Mouse (Mus musculus): Measurements from ENCODE around the gene Naip6.
"Not testable (repeated sequence)": the region's sequence is repeated elsewhere in the genome, so short reads cannot be mapped to it uniquely, and the experiment has no call there.

- not testable (repeated sequence) for TF ChIP-seq TAL1 (conservative IDR thresholded peaks at IDR 0.05; ENCODE audit: low read depth, low read length); CTCF (IDR thresholded peaks at IDR 0.05; ENCODE audit: low read depth, low read length)
Measured at GRCm38 (mm10) chr13:100246223-100246622, 71.3 kb downstream of the Naip6 start, which contains the start of gene Naip5.

Data from G1E (cell line).